Mouse (Mus musculus): ENCODE results near the gene Apol11b. TPM values are rescaled to one million over a fixed set of nuclear protein-coding genes. Genes with fewer than 3 reads are reported as not detected.

Gene Apol11b
- polyA plus RNA-seq, 1 experiment from 2014 or later, result 0.19 TPM

GRCm38 (mm10) chr15:77598429-77598828, 44.7 kb downstream of the Apol11b start:
- no peak overlapping the region for H3K4me2 ChIP-seq
- H3K9ac ChIP-seq, result no peak overlapping the region
- no peaks in the 10 kb centered on the region for H3K4me1 ChIP-seq
- no peak overlapping the region for H3K27ac ChIP-seq
- H3K36me3 ChIP-seq, result no peaks in the 10 kb centered on the region
- no peak overlapping the region for H3K4me3 ChIP-seq
- ATAC-seq (ENCODE audit: borderline replicate concordance, extremely low read depth, low FRiP score, low TSS enrichment), result no peak
- H3K27me3 ChIP-seq, result no peaks in the 10 kb centered on the region
- H3K9me3 ChIP-seq, result no peaks in the 10 kb centered on the region
- 40% methylated on average over 3 of the region's 3 CpGs for WGBS

GRCm38 (mm10) chr15:77595961-77596360, 47.1 kb downstream of the Apol11b start, which contains the start of gene Apol10b:
TSS of gene Apol10b (minus strand) at chr15:77596125.
- Histone ChIP-seq H3K36me3 (no peaks in the 10 kb centered on the region), H3K4me3 (no peak within 1 kb of the TSS), H3K4me2 (no peak within 1 kb of the TSS), H3K9ac (no peak within 1 kb of the TSS), H3K27ac (no peak within 1 kb of the TSS), H3K4me1 (no peaks in the 10 kb centered on the region), H3K27me3 (no peaks in the 10 kb centered on the region), H3K9me3 (no peaks in the 10 kb centered on the region)
- no peak for ATAC-seq (ENCODE audit: borderline replicate concordance, extremely low read depth, low FRiP score, low TSS enrichment)
- 54% methylated on average over 5 of the region's 5 CpGs for WGBS

- 44% methylated on average over 1 of the region's 1 CpGs for WGBS
Observed at GRCm38 (mm10) chr15:77593557-77593956, 49.5 kb downstream of the Apol11b start.

GRCm38 (mm10) chr15:77590881-77591280, 52.2 kb downstream of the Apol11b start:
- 44% methylated on average over 2 of the region's 2 CpGs for WGBS
- no peak overlapping the region for H3K27ac ChIP-seq
- no peak for ATAC-seq (ENCODE audit: borderline replicate concordance, extremely low read depth, low FRiP score, low TSS enrichment)

More at GRCm38 (mm10) chr15:77593557-77593956, 49.5 kb downstream of the Apol11b start:
- H3K9me3 ChIP-seq, result no peaks in the 10 kb centered on the region
- no peaks in the 10 kb centered on the region for H3K27me3 ChIP-seq
- no peak overlapping the region for H3K9ac ChIP-seq
- H3K36me3 ChIP-seq, result no peaks in the 10 kb centered on the region
- no peak overlapping the region for H3K27ac ChIP-seq
- no peaks in the 10 kb centered on the region for H3K4me1 ChIP-seq
- H3K4me3 ChIP-seq, result no peak overlapping the region
- ATAC-seq (ENCODE audit: borderline replicate concordance, extremely low read depth, low FRiP score, low TSS enrichment), result no peak
- H3K4me2 ChIP-seq, result no peak overlapping the region

GRCm38 (mm10) chr15:77588981-77589380, 54.1 kb downstream of the Apol11b start:
- Histone ChIP-seq H3K9ac (no peak overlapping the region), H3K4me1 (no peaks in the 10 kb centered on the region), H3K36me3 (no peaks in the 10 kb centered on the region), H3K4me3 (no peak overlapping the region), H3K9me3 (no peaks in the 10 kb centered on the region), H3K27ac (no peak overlapping the region), H3K27me3 (no peaks in the 10 kb centered on the region), H3K4me2 (no peak overlapping the region)
- ATAC-seq (ENCODE audit: borderline replicate concordance, extremely low read depth, low FRiP score, low TSS enrichment), result no peak

More at GRCm38 (mm10) chr15:77590881-77591280, 52.2 kb downstream of the Apol11b start:
- Histone ChIP-seq H3K27me3 (no peaks in the 10 kb centered on the region), H3K9ac (no peak overlapping the region), H3K4me2 (no peak overlapping the region), H3K4me1 (no peaks in the 10 kb centered on the region), H3K4me3 (no peak overlapping the region), H3K36me3 (no peaks in the 10 kb centered on the region), H3K9me3 (no peaks in the 10 kb centered on the region)

GRCm38 (mm10) chr15:77587026-77587425, 56.1 kb downstream of the Apol11b start:
- no peak overlapping the region for H3K4me2 ChIP-seq
- H3K27ac ChIP-seq, result no peak overlapping the region
- H3K9me3 ChIP-seq, result no peaks in the 10 kb centered on the region
- ATAC-seq (ENCODE audit: borderline replicate concordance, extremely low read depth, low FRiP score, low TSS enrichment), result no peak
- H3K9ac ChIP-seq, result no peak overlapping the region
- no peak overlapping the region for H3K4me3 ChIP-seq
- no peaks in the 10 kb centered on the region for H3K36me3 ChIP-seq
- no peaks in the 10 kb centered on the region for H3K27me3 ChIP-seq
- H3K4me1 ChIP-seq, result no peaks in the 10 kb centered on the region

Other genes with a start within 250 kb of the Apol11b start
- gene Apol7a, start 244.2 kb downstream of the Apol11b start, polyA plus RNA-seq (2015; fragmentation: Nextera tagmentation; extraction: Ambion mirVana), result 0.09 TPM in 1 of 2 replicates, not detected in the other
- 0.30 TPM in 1 of 2 replicates, not detected in the other for gene Apol9a, start 232.2 kb downstream of the Apol11b start, polyA plus RNA-seq (2015; fragmentation: Nextera tagmentation; extraction: Ambion mirVana)
- gene Apol7b, start 195.8 kb downstream of the Apol11b start, polyA plus RNA-seq (2015; fragmentation: Nextera tagmentation; extraction: Ambion mirVana), result not detected in 2 replicates
- not detected in 2 replicates for gene Apol10a, start 166.2 kb downstream of the Apol11b start, polyA plus RNA-seq (2015; fragmentation: Nextera tagmentation; extraction: Ambion mirVana)
- gene Apol11a, start 135.0 kb downstream of the Apol11b start, polyA plus RNA-seq (2015; fragmentation: Nextera tagmentation; extraction: Ambion mirVana), result not detected in 2 replicates
- gene Apol7c, start 110.0 kb downstream of the Apol11b start, polyA plus RNA-seq (2015; fragmentation: Nextera tagmentation; extraction: Ambion mirVana), result 0.16 TPM in 1 of 2 replicates, not detected in the other
- not detected in 2 replicates for gene 1700025B11Rik, start 81.4 kb downstream of the Apol11b start, polyA plus RNA-seq (2015; fragmentation: Nextera tagmentation; extraction: Ambion mirVana)
- gene Apol10b, start 47.2 kb downstream of the Apol11b start, polyA plus RNA-seq (2015; fragmentation: Nextera tagmentation; extraction: Ambion mirVana), result 0.06 and 0.11 TPM in 2 replicates
- gene Gm36245, start 44.0 kb downstream of the Apol11b start, polyA plus RNA-seq (2015; fragmentation: Nextera tagmentation; extraction: Ambion mirVana), result not detected in 2 replicates
- gene Apol7e, start 55.6 kb upstream of the Apol11b start, polyA plus RNA-seq (2015; fragmentation: Nextera tagmentation; extraction: Ambion mirVana), result 0.22 TPM in 1 of 2 replicates, not detected in the other
- gene Apol9b, start 85.8 kb upstream of the Apol11b start, polyA plus RNA-seq (2015; fragmentation: Nextera tagmentation; extraction: Ambion mirVana), result not detected in 2 replicates
- gene Apol8, start 113.7 kb upstream of the Apol11b start, polyA plus RNA-seq (2015; fragmentation: Nextera tagmentation; extraction: Ambion mirVana), result 0.23 TPM in 1 of 2 replicates, not detected in the other
- 62.5 and 67.7 TPM in 2 replicates for gene Myh9, start 198.9 kb upstream of the Apol11b start, polyA plus RNA-seq (2015; fragmentation: Nextera tagmentation; extraction: Ambion mirVana)

Data from lung, embryonic 15.5 days (tissue).